Mouse (Mus musculus) forebrain, postnatal 0 days (tissue): ENCODE data around the gene Zhx3. TPM values are rescaled to one million over a fixed set of nuclear protein-coding genes. Genes with fewer than 3 reads are reported as not detected.

Experiments used
- ATAC-seq: fragments of 200-750 bp; cut with Nextera tagmentation; 2 replicates; pipeline ENCODE4 v1.8.0; 2017; ENCODE audit warnings: mild to moderate bottlenecking, moderate library complexity
- DNase-seq: peaks from one replicate; pipeline ENCODE4 v3.0.0-alpha.2; 2015
- H3K27ac ChIP-seq: fragments of 300-500 bp; sonication (generic); 2 replicates; pipeline ENCODE4 v1.5.1; 2014; ENCODE audit warnings: low read depth, mild to moderate bottlenecking, antibody characterized with exemption, low read length, moderate library complexity, mixed read lengths
- H3K27me3 ChIP-seq: fragments of 300-500 bp; sonication (generic); 2 replicates; pipeline ENCODE4 v1.6.1; 2014; ENCODE audit warnings: mild to moderate bottlenecking, low read length, mixed read lengths; ENCODE audit not compliant: insufficient read depth
- H3K36me3 ChIP-seq: fragments of 300-500 bp; sonication (generic); 2 replicates; pipeline ENCODE4 v1.6.1; 2014; ENCODE audit warnings: mild to moderate bottlenecking, moderate library complexity; ENCODE audit not compliant: insufficient read depth
- H3K4me1 ChIP-seq: fragments of 300-500 bp; sonication (generic); 2 replicates; pipeline ENCODE4 v1.6.1; 2014; ENCODE audit warnings: antibody characterized with exemption; ENCODE audit not compliant: insufficient read depth
- H3K4me2 ChIP-seq: fragments of 300-500 bp; sonication (generic); 2 replicates; pipeline ENCODE4 v1.6.1; 2014; ENCODE audit warnings: low read depth, mild to moderate bottlenecking, moderate library complexity
- H3K4me3 ChIP-seq: fragments of 300-500 bp; sonication (generic); 2 replicates; pipeline ENCODE4 v1.5.1; 2014; ENCODE audit warnings: low read depth, low read length, mixed read lengths
- H3K9ac ChIP-seq: fragments of 300-500 bp; sonication (generic); 2 replicates; pipeline ENCODE4 v1.6.1; 2014; ENCODE audit warnings: mild to moderate bottlenecking
- H3K9me3 ChIP-seq: fragments of 300-500 bp; sonication (generic); 2 replicates; pipeline ENCODE4 v1.6.1; 2016; ENCODE audit warnings: low read length
- CTCF ChIP-seq: sonication (generic); IDR thresholded peaks from 2 replicates; pipeline ENCODE4 v1.5.1; 2016; ENCODE audit warnings: antibody characterized with exemption, control low read depth, low read depth
- WGBS: fragments of 180-500 bp; shearing (Covaris S2); extraction: QIAGEN DNeasy Blood & Tissue Kit; methylation state at CpG from one replicate; pipeline ENCODE4 v1.1.7; 2014; 5-methylcytosine and 5-hydroxymethylcytosine counted together
- polyA plus RNA-seq: library from polyadenylated mRNA; unstranded; fragments of >200 nt; fragmentation: Nextera tagmentation; extraction: Ambion mirVana; gene quantifications from 2 replicates; pipeline ENCODE4 v1.2.1, GENCODE M21; 2015
- total RNA-seq: library from RNA; depleted of rRNA; stranded (reverse); fragments of >200 nt; gene quantifications from 2 replicates; pipeline ENCODE4 v1.2.3, GENCODE M21; 2014

Zhx3 gene
- total and polyA plus RNA-seq, 2 experiments from 2014 or later, result 18.5 to 44.9 TPM

GRCm38 (mm10) chr2:160905301-160905700, 32.5 kb upstream of the Zhx3 start:
- WGBS, result 96% methylated on average over 12 of the region's 12 CpGs
- Histone ChIP-seq H3K9me3 (no peaks in the 10 kb centered on the region), H3K4me1 (no peaks in the 10 kb centered on the region), H3K9ac (no peak overlapping the region), H3K4me2 (no peak overlapping the region), H3K36me3 (no peaks in the 10 kb centered on the region), H3K27ac (no peak overlapping the region), H3K27me3 (peaks cover 3% of the 10 kb centered on the region), H3K4me3 (no peak overlapping the region)
- DNase-seq (no peak), ATAC-seq (no peak)
- no peak for TF ChIP-seq CTCF

GRCm38 (mm10) chr2:160901656-160902412, 29.0 kb upstream of the Zhx3 start:
- 86% methylated on average over 7 of the region's 7 CpGs for WGBS
- no peak for DNase-seq
- H3K9ac ChIP-seq, result no peak overlapping the region
- H3K36me3 ChIP-seq, result no peaks in the 10 kb centered on the region
- no peak overlapping the region for H3K4me2 ChIP-seq
- no peak overlapping the region for H3K27ac ChIP-seq
- ATAC-seq, result no peak
- no peak overlapping the region for H3K4me3 ChIP-seq
- no peaks in the 10 kb centered on the region for H3K27me3 ChIP-seq
- no peak for TF ChIP-seq CTCF
- no peaks in the 10 kb centered on the region for H3K4me1 ChIP-seq
- no peaks in the 10 kb centered on the region for H3K9me3 ChIP-seq

- H3K4me1 ChIP-seq, result 0 out of 2 replicates have a peak, but pooled peaks cover 4% of the 10 kb centered on the region
- ATAC-seq (no peak), DNase-seq (no peak)
- no peak for TF ChIP-seq CTCF
- no peak overlapping the region for H3K4me3 ChIP-seq
- H3K27ac ChIP-seq, result no peak overlapping the region
- H3K9ac ChIP-seq, result no peak overlapping the region
- WGBS, result 90% methylated on average over 9 of the region's 9 CpGs
- no peaks in the 10 kb centered on the region for H3K9me3 ChIP-seq
- H3K4me2 ChIP-seq, result no peak overlapping the region
- no peaks in the 10 kb centered on the region for H3K27me3 ChIP-seq
- no peaks in the 10 kb centered on the region for H3K36me3 ChIP-seq
These were observed 18.9 kb upstream of the Zhx3 start for GRCm38 (mm10) chr2:160891697-160892096.

GRCm38 (mm10) chr2:160891045-160891444, 18.2 kb upstream of the Zhx3 start:
- WGBS, result 88% methylated on average over 5 of the region's 5 CpGs
- no peak overlapping the region for H3K4me2 ChIP-seq
- H3K4me1 ChIP-seq, result 0 out of 2 replicates have a peak, but pooled peaks cover 4% of the 10 kb centered on the region
- DNase-seq (no peak), ATAC-seq (no peak)
- no peak for TF ChIP-seq CTCF
- no peaks in the 10 kb centered on the region for H3K36me3 ChIP-seq
- no peak overlapping the region for H3K27ac ChIP-seq
- H3K27me3 ChIP-seq, result no peaks in the 10 kb centered on the region
- H3K4me3 ChIP-seq, result no peak overlapping the region
- H3K9me3 ChIP-seq, result no peaks in the 10 kb centered on the region
- no peak overlapping the region for H3K9ac ChIP-seq

- no peak for TF ChIP-seq CTCF
- under 1% methylated on average over 26 of the region's 26 CpGs for WGBS
- Histone ChIP-seq H3K27ac (no peak overlapping the region), H3K4me1 (0 out of 2 replicates have a peak, but pooled peaks cover 4% of the 10 kb centered on the region), H3K9ac (peak overlapping the region; percentile 22; the same call in 1 of the 2 replicates), H3K36me3 (no peaks in the 10 kb centered on the region), H3K9me3 (no peaks in the 10 kb centered on the region), H3K4me3 (peak overlapping the region; percentile 33), H3K4me2 (peak overlapping the region; percentile 63), H3K27me3 (no peaks in the 10 kb centered on the region)
- no peak for DNase-seq
- 0 out of 2 replicates have a peak, but pooled peaks have one; percentile 15 for ATAC-seq
These were observed 15.1 kb upstream of the Zhx3 start for GRCm38 (mm10) chr2:160887859-160888258.

- DNase-seq, result peak; percentile 87
- Histone ChIP-seq H3K9me3 (no peaks in the 10 kb centered on the region), H3K36me3 (no peaks in the 10 kb centered on the region), H3K4me3 (peak overlapping the region; percentile 33), H3K9ac (no peak overlapping the region), H3K4me2 (peak overlapping the region; percentile 63), H3K27me3 (no peaks in the 10 kb centered on the region), H3K27ac (no peak overlapping the region), H3K4me1 (0 out of 2 replicates have a peak, but pooled peaks cover 4% of the 10 kb centered on the region)
- 2% methylated on average over 11 of the region's 11 CpGs for WGBS
- peak; percentile 94 for ATAC-seq
- peak; percentile 92 for TF ChIP-seq CTCF
These were observed 14.5 kb upstream of the Zhx3 start for GRCm38 (mm10) chr2:160887284-160887683.

- DNase-seq, result no peak
- Histone ChIP-seq H3K27ac (no peak overlapping the region), H3K36me3 (no peaks in the 10 kb centered on the region), H3K4me1 (0 out of 2 replicates have a peak, but pooled peaks cover 4% of the 10 kb centered on the region), H3K4me2 (no peak overlapping the region), H3K27me3 (no peaks in the 10 kb centered on the region), H3K9me3 (no peaks in the 10 kb centered on the region), H3K4me3 (no peak overlapping the region), H3K9ac (no peak overlapping the region)
- WGBS, result 70% methylated on average over 3 of the region's 3 CpGs
- no peak for TF ChIP-seq CTCF
- ATAC-seq, result no peak
These were observed 13.4 kb upstream of the Zhx3 start for GRCm38 (mm10) chr2:160886221-160886620.
